Mouse (Mus musculus) T-helper 1 cell (primary cell): ENCODE measurements around the gene Sytl1.

Experiments used
- in situ Hi-C: fragments of 300-600 bp; cut with MboI, MseI; formaldehyde crosslinking; loops from one replicate; pipeline ENCODE4 v1.15.1; 2025; ENCODE audit warnings: high pct_unique_total_duplicates

Gene Sytl1

GRCm38 (mm10) chr4:133212562-133213267 lies 50.2 kb downstream of the Sytl1 start:
- in situ Hi-C loops = loop anchor here (5.0 kb wide), 1 partner anchor 85 kb away; no protein-coding TSS in a partner anchor

- in situ Hi-C loops = loop anchor here (5.0 kb wide), 1 partner anchor 85 kb away; no protein-coding TSS in a partner anchor
These were observed 51.0 kb downstream of the Sytl1 start, which contains the start of the genes Cd164l2 and Gpr3 for GRCm38 (mm10) chr4:133211751-133212561. Gene Cd164l2 (plus strand): TSS chr4:133212131. Gene Gpr3 (minus strand): TSS chr4:133212536.

- in situ Hi-C loops = loop anchor here (5.0 kb wide), 1 partner anchor 86 kb away; no protein-coding TSS in a partner anchor
These were observed 52.0 kb downstream of the Sytl1 start for GRCm38 (mm10) chr4:133210788-133211390.

GRCm38 (mm10) chr4:133210023-133210787 lies 52.7 kb downstream of the Sytl1 start:
- in situ Hi-C loops = loop anchor here (5.0 kb wide), 1 partner anchor 87 kb away; no protein-coding TSS in a partner anchor

- in situ Hi-C loops = no loop called here
These were observed 53.5 kb downstream of the Sytl1 start for GRCm38 (mm10) chr4:133209366-133209765.

- in situ Hi-C loops = no loop called here
These were observed 58.5 kb downstream of the Sytl1 start for GRCm38 (mm10) chr4:133204379-133204778.

- in situ Hi-C loops = no loop called here
These were observed 59.3 kb downstream of the Sytl1 start for GRCm38 (mm10) chr4:133203591-133203990.
